Mouse (Mus musculus): ENCODE results near the gene 2810459M11Rik.
"Not testable (repeated sequence)": the region's sequence is repeated elsewhere in the genome, so short reads cannot be mapped to it uniquely, and the experiment has no call there.

2810459M11Rik gene

DNA sequence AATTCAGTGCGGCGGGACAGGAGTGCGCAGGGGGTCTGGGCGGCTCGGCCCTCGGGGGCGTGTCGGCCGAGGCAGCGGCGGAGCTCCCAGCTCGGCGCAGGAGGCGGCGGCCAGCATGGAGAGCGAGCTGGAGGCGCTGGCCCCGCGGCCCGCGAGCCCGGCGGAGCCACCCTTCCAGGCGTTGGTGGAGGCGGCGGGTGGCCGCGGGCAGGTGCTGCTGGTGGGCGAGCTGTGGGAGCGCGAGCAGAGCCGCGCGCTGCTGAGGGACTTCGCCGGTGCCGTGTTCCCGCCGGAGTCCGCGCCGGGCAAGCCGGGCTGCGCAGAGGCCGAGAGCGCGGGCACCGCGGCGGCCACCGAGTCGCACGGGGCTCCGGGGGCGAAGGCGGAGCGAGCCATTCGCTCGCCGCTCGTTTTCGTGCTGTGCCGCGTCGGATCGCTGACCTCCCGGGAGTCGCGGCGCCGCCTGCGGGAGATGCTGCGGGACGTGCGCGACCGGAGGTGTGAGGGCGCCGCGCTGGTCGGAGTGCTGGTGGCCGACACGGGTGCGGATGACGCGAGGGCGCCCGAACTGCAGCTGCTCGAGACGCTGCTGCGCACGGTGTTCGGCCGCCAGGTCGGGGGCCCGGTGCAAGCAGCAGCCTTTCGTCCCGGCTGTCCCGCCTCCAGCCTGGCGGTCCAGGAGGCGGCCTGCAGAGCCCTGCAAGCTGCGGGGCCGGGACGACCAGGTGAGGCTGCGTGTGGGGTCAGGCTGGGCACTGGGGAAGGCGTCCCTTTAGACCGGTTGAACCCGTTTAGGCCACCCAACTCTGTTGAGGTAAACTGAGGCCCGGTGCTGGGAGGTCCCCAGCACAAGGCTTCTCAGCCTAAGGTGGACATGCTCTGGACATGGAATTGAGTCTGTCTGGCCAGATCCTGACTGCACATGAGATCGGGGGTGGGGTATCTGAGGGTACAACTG, at the start of gene 2810459M11Rik:
Gene 2810459M11Rik, plus strand, starts transcription at position 16 of the 958 bp plus-strand sequence.
- peak; percentile 52 to 62 for DNase-seq

- no peak for DNase-seq
Measured at GRCm38 (mm10) chr1:85997221-85997620, 48.4 kb upstream of the 2810459M11Rik start.

- DNase-seq, result no peak
Measured at GRCm38 (mm10) chr1:85998012-85998411, 47.7 kb upstream of the 2810459M11Rik start.

- no peak for DNase-seq
Measured at GRCm38 (mm10) chr1:85999853-86000570, 45.7 kb upstream of the 2810459M11Rik start.

DNA sequence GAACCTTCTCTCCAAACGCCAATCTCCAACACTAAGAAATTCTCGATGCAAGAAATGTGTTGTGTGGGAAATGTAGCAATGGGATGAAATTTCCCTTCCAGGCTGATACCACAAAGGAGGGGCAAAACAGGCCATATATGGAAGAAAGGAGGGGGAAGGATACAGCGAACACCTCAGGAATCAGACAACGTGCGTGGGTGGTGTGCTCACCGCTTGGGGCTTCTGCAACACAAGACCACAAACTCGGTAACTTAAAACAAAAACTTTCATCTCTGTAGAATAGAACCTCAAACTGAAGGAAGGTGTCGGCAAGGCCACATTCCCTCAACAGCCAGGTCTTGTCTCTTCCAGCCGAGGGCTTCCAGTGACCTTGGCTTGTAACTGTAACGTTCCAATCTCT, 40.1 kb upstream of the 2810459M11Rik start:
- DNase-seq, result no peak

GRCm38 (mm10) chr1:86006040-86006439, 39.6 kb upstream of the 2810459M11Rik start:
- no peak for DNase-seq

DNA sequence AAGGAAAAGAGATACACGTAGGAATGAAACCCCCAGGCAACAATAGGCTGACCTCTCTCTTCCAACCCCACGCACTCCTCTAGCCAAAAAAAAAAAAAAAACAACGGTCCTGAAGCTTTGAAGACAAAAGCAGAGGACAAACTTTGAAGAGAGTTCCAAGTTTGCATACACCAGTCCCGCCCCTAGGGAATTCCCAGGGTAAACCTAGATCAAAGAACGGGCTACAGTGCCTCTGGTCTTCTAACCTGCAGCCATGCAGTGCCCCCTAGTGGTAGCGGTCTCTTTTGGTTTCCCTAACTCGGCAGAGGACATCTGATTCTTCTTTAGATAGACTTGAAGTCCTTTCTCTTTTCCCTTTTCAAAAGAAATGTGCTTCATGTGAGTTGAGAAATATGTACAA, 37.9 kb upstream of the 2810459M11Rik start:
- DNase-seq, result peak; percentile 84 to 93

GRCm38 (mm10) chr1:86015758-86016157, 29.9 kb upstream of the 2810459M11Rik start:
- DNase-seq, result not testable (repeated sequence)

DNA sequence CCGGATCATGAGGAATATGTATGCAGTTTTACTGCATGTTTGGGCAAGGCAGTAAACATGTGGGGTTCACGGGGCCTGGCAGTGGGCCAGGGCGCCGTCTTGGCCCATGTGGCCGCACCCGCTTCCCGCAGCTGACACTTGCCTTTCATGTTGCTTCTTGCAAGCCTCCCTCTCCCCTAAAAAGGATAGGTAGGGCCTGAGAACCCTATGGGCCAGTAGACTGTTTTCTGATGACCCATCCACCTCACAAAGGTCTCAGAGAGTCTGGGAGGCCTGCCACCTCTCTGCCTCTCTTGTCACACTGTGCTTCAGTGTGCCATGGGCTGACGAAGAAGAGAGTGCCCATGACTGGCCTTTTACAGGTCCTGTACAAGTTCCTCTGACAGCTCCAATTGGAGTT, 29.1 kb upstream of the 2810459M11Rik start, which contains the start of gene Spata3:
Gene Spata3, plus strand, starts transcription at position 301 of the 400 bp plus-strand sequence.
- no peak for DNase-seq

DNA sequence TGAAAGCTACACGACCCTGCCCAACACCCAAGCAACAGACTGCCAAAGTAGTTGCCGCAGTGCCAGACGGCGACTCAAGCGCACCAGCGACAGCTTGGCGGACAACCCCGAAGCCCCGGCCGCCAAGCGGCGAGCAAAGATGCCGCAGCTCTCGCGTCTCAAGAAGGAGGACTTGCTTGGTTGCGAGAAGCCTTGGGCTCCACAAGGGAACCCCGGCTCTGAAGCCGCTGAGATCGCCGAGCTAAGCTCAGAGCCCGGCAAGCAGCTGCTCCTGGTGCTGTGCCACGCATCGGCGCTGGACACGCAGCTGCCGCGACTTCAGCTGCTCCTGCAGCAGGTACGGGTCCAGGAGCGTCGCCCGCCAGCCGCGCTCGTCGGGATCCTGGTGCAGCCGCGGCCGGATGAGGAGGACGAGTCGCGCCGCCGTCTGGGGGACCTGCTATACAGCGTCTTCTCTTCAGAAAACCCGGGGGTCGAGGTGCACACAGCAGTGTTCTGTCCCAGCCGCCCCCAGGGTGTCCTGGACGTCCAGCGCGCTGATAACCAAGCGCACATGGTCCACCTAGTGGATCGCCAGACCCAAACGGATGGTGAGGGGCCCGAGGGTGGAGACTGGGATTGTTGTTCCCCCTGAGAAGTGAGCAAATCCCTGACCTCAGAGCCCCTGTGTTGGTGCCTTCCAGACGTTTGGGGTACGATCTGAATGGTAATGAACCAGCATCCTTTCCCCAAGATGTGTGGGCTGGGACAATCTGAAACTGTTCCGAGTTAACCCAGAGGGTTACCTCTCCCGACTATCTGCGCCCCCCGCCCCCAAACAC, 27.2 kb upstream of the 2810459M11Rik start:
- DNase-seq, result peak; percentile 67 to 75

DNA sequence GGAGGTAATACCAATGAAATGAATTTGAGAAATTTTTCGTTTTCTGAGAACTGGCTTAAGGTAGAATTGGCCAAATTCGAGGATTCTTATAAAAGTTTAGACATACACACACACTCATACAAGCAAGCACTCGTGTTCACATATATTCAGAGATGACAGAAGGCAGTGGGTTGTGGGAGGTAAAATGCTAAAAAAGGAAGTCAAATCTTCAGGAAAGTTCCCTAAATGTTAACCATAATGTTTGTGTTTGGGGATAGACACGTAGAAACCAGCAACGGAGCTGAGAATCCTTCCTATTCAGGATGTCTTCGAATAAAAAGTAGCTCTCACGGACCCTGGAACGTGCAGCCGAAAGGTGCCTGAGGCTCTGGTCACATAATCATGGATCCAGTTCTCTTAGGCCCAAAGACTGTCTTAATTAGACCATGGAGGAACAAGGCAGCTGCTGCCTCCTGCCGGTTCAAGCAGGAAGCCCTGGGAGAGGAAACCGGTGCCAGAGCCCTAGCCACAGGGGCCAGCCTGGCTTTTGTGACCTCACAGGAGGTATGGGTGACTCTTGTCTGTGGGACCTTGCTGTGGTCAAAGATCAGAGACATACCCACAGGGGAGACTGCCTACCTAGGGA, 24.2 kb upstream of the 2810459M11Rik start:
- DNase-seq, result peak in 1 of 2 experiments; percentile 10

DNA sequence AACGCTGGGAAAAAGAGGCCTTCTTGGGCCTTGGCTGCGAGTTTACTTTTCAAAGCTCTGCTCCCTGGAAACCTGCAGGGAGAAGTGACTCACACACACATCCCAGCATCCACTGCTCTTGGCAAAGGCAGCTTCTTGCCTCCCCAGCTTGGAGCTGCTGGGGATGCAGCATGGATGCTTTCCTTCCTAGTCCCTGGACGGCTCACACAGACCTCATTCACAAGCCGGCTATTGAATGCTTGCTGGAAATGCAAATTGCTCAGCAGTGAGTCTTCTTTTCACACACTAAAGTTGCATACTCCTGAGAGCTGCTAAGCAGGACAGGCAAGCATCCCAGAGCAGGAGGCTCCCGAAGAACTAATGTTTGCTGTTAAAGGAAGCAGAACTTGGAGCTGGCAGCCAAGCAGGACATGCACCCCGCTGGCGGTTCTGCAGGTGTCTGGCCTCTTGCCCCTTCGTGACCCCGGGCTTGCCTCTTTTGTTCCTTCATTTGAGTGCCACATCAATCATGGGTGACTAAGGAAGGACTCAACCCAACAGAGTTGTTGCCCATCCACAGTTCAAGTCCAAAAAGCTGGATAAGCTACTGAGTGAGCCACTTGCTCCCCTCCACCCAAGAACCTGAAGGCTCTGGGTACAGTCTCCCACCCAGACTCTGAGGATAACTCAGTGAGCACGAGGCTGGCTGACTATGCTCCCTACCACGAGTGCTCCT, 13.2 kb upstream of the 2810459M11Rik start:
- peak; percentile 25 to 60 for DNase-seq

DNA sequence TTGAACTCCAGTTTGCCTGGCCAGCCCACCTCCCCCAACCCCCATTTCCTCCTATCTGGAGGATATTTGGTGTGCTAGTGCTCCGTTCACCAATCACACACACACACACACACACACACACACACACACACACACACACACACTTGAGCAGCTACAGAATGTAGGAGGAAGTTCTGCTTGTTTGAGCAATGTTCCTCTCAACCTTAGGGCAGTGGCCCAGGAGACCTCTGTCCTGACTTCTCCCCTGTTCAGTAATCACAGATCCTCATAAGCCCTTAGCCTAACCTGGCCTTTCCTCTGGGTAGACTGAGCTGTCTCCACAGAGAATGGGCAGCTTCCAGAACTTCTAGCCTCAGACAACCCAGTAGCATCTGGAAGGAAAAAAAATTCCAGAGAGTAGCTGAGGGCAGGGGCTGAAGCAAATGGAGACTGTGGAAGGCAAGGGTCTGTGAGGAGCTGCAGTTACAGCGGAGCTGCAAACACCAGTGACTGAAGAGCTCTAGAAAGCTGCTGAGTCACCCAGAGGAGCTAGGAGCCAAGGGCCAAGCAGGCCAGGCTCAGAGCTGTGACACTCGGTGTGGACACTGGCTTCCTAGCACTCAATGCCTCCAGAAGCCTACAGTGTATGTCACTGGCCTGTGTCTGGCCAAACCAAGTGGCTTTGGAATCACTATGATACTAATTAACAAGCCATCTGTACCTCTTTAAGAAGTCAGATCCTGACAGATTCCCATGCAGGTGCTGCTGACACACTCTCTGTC, 7.3 kb upstream of the 2810459M11Rik start:
- peak; percentile 51 to 66 for DNase-seq

GRCm38 (mm10) chr1:86040131-86040530, 5.5 kb upstream of the 2810459M11Rik start:
- no peak for DNase-seq

DNA sequence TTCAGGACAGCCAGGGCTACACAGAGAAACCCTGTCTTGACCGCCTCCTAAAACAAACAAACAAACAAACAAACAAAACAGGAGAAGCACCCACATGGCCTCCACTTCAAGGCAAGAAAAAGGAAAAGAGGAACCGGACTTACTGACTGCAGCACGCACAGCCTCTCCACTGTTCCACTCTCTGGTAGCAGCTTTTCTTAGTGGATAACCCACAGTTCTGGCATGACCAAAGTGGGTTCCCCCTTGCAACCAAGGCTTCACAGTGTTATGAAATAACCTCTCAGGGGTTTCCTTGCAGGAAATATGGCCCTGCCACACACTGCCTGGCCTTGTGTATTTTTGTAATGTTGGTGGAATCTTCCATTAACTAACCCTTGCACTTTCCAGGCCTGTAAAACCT, 4.8 kb upstream of the 2810459M11Rik start:
- no peak for DNase-seq

GRCm38 (mm10) chr1:86045056-86045455, 607 bp upstream of the 2810459M11Rik start:
- no peak for DNase-seq

GRCm38 (mm10) chr1:86046833-86047563, 1.3 kb downstream of the 2810459M11Rik start:
- DNase-seq, result no peak

GRCm38 (mm10) chr1:86048231-86048630, 2.6 kb downstream of the 2810459M11Rik start:
- no peak for DNase-seq

- DNase-seq, result no peak
Measured at GRCm38 (mm10) chr1:86048744-86049143, 3.1 kb downstream of the 2810459M11Rik start.
